Mouse (Mus musculus) thymus, postnatal 4 days (tissue): ENCODE data around the gene Psmc3.
"Not testable (repeated sequence)": the region's sequence is repeated elsewhere in the genome, so short reads cannot be mapped to it uniquely, and the experiment has no call there.

Experiments
- DNase-seq: peaks from one replicate; pipeline ENCODE4 v3.0.0; 2021

The Psmc3 gene

DNA sequence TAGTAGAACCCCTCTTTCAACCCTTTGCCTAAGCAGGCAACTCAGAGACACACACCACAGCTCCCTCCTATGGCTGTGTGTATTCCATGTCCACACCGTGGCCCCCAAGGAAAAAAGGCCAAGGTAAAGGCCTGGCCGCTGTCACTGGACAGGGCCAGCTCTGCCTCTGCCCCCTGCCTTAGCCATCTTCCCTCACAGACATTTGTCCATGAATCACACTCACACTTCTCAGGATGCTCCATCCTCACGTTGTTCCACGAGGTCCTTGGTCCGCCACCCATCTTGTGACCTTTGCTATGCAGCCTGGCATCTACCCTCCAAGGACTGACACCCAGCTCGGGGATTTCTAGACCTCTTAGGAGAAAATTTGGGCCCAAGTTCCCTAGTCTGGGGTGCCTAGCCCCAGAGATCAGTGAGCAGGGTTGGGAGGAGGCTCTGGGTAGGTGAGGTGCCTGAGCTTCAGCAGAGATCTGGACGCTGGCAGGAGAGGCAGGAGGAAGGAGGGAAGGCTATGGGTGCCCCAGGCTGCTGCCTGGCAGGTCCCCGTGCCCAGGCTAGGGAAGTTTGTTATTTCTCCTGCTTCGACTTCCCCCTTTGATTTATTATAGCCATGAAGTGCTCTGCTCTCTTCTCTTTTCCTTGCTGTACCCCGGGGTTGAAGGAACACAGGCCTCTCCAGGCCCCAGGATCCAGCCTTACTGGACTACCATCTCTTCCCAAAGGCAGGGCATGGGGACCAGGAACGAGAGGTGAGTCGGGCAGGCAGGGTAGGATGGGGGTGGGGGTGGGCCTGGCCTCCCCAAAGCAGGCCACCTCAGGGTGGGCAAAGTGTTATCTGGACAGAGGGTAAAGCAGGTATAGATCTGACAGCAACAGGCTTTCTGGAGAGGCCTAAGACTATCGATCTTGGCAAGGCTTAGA is 28.2 kb downstream of the Psmc3 start, which contains the start of gene Spi1:
Gene Spi1, plus strand, starts transcription at position 616 of the 921 bp plus-strand sequence.
- no peak for DNase-seq

- peak; percentile 75 for DNase-seq
These were observed 29.0 kb downstream of the Psmc3 start for GRCm38 (mm10) chr2:91082844-91083243.

DNA sequence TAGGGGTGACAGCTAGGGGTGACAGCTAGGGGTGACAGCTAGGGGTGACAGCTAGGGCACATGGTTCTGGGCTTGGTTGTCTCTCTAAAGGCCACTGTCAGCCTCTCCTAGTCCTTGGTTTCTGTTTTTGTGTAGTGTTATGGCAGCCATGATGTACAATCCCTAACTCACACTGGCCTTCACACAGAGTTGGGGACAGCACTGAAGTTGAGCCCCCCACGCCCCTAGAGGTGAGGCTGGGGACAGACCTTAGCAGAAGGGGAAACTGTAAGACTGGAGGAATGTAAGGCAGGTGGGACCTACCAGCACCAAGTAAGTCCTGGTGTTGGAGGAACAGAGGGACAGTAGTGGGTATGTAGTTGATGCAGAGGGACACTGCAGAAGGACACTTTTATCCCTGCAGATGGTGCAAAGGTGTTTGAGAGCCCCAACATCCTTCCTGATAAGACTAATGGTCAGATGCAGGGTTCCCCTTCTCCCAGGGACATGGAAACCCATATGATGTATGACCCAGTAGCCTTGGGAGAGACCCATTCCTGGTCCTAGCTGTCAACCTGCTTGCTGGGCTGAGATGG is 29.6 kb downstream of the Psmc3 start:
- peak; percentile 62 for DNase-seq

GRCm38 (mm10) chr2:91084179-91084820 is 30.5 kb downstream of the Psmc3 start:
- DNase-seq, result no peak

DNA sequence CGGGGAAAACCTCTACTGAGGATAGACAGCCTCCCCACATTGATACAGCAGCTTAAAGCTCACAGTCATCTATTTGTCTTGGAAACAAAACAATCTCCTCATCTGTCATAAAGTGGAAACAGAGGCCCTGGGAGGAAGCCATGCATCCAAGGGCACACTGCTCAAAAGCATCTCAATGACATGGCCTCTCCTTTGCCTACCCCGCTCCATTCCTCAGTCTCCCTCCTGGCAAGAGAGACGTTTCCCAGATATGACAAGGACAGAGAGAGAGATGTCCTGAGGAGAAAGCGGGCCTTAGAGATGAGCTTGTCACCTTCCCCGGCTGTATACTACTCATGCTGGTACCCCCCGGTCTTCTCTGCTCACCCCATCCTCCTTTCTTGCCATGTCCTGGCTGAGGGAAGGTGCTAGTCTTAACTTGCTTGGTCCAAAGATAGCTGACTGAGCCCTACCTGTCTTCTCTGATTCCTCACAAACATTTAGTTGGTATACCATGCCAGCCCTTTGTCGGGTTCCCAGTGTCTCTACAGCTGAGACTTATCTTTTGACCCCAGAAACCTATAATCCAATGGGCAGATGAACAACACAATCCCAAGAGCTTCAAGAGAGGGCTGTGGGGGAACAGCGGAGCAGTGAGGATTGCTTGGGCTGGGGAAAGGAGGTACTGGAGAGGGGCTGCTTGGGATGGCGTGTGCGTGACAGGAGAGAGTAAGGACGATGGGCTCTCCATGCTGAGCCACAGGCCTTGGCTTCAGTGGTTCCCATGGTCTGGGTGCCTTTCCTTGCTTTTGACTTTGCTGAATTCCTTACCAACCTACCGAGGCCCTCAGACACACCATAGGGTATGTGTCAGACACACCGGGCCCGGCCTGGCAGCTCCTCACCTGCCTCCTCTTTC is 31.9 kb downstream of the Psmc3 start:
- no peak for DNase-seq

GRCm38 (mm10) chr2:91086392-91087237 is 32.8 kb downstream of the Psmc3 start:
- no peak for DNase-seq

DNA sequence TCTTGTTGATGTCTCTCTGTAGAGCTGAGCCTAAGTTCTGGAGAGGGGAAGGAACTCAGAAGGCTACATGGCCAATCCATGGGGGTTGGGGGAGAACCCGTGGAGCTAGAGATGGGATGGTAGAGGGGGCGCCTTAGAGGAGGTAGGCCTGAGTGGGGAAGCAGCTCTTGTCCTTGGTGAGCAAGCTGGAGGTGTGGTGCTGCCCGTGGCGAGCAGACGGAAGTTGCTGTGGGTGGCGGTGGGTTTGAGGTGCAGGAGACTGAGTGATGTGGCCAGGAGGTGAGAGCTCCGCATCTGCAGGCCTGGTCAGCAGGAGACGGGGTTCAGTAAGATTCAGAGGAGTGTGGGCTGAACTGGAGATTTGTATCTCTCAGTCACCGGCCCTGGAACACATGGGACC is 33.6 kb downstream of the Psmc3 start:
- DNase-seq, result no peak

GRCm38 (mm10) chr2:91088987-91089386 is 35.2 kb downstream of the Psmc3 start:
- DNase-seq, result no peak

DNA sequence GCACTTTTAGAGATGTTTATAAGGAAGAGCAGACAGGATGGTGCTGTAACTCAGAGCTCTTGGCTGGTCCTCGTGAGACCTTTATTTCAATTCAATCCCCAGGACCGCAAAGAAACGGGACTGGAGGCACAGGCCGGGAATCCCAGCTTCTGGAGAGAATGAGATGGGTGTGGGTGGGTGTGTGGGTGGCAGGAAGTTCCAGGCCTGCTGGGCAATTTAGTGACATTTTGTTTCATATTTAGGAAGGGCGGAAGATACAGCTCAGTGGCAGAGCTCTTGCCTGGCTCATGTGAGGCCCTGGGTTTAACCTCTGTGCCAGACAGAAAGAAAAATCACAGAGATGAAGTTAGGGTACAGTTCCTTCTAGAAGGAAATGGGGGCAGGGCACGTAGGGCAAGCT is 36.4 kb downstream of the Psmc3 start:
- DNase-seq, result no peak

GRCm38 (mm10) chr2:91090827-91091226 is 37.0 kb downstream of the Psmc3 start:
- DNase-seq, result no peak

DNA sequence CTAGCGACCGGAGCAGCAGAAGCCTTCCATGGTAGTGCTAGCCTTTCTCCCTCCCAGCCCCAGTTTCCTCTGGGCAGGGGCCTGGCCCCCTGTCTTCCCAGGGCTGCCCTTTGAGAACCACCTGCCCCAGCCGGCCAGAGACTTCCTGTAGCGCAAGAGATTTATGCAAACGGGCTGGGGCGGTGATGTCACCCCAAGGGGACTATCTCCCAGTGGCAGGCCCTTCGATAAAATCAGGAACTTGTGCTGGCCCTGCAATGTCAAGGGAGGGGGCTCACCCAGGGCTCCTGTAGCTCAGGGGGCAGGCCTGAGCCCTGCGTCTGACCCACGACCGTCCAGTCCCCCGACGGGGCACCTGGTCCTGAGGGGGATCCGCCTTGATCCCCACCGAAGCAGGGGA is 42.7 kb downstream of the Psmc3 start:
- DNase-seq, result no peak

DNA sequence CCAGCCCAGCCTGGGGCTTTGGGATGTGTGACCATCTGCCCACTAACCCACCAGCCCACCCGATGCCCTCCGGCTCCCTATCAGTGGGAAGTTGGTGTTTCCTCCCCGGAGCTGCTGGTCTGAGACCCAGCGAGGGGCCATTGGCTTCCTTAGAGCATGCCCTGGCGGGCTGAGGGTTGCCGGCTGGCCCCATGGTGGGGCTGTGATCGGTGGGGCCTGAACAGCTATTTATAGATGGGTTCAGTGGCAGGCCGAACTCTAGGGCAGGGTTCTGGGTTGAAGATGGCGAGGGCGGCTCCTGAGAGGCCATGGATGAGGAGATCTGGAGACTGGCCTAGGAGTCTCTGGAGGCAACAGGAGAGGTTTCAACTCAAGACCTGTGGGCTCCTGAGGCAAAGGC is 43.2 kb downstream of the Psmc3 start:
- DNase-seq, result no peak

DNA sequence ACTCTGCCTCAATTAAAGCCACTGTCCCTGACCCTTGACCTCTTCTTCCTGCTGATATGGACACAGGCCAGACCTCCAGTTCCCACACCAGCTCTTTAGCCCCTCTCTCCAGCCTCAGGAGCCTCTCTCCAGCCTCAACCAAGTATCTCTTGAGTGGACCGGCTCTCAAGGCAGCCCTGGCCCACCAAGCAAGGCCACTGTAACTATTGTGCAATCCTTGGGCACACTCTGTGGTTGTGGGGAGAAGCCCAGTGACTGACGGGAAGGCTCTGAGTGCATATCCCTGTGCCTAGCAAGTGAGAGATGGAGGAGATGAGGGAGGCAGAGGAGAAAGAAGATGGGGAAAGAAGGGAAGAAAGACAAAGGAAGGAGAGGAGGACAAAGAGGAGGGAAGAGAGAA is 44.3 kb downstream of the Psmc3 start:
- DNase-seq, result no peak

- peak; percentile 98 for DNase-seq
These were observed 47.4 kb downstream of the Psmc3 start for GRCm38 (mm10) chr2:91101124-91101740.

DNA sequence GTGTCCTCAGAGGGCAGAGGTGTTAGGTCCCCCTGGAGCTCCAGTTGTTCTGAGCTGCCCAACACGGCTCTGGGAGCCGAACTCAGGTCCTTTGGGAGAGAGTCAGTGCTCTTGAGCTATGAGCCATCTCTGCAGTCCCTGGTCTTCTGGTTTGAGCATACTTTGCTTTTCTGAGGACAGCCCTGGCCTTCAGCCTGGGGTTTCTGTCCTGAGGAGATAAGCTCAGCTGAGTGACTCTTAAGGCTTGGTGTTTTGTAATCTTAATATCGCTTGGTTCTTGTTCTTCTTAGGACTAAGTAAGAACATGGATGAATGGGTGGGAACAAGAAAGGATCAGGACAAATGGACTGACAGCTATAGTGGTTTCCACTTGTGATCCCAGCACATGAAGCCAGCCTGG is 54.3 kb downstream of the Psmc3 start:
- DNase-seq, result no peak

- no peak for DNase-seq
These were observed 55.4 kb downstream of the Psmc3 start for GRCm38 (mm10) chr2:91109241-91109640.

DNA sequence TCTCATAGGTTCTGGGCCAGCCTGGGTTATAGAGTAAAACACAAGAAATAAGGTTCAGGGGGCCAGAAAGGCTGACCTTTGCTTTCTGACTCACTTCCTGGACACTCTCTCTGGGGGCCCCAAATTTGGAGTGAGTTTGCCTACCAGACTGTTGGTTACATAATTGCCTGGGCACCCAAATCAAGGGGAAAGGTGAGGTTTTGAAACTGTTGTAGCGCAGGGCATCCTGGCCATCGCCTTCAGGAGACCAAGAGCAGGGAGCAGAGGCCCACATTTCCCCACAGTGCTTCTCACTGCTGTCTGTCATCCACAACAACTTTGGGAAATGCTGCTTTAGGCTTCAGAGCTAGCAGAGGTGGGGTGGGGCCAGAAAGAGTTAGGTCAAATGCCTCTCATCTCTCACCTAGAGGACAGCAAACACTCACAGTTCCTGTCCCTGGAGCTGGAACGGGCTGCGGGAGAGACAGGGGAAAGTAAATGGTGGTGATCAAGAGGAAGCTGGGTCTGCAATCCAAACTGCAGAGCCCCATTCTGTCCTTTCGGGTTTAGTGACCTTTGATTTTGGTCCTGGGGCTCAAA is 56.1 kb downstream of the Psmc3 start:
- no peak for DNase-seq

DNA sequence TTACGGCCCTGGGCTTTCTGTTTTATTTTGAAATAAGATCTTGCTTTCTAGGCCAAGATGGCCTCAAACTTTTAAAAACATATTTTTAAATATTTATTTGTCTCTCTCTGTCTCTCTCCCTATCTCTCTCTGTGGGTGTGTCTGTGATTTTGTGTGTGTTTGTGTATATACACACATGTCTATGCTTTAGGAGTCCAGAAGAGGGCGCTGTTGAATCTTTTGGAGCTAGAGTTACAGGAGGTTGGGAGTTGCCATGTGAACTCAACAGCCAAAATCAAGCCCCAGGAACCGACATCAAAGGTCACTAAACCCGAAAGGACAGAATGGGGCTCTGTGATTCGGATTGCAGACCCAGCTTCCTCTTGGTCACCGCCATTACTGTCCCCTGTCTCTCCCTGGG is 56.6 kb downstream of the Psmc3 start:
- no peak for DNase-seq

DNA sequence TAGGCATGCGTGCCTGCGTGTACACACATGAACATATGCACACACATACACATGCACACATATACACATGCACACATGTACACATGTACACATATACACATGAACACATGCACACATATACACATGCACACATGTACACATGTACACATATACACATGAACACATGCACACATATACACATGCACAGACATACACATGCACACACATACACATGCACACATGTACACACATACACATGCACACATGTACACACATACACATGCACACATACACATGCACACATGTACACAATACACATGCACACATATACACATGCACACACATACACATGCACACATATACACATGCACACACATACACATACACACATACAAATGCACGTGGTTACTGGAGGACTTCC is 58.0 kb downstream of the Psmc3 start:
- DNase-seq, result not testable (repeated sequence)

- no peak for DNase-seq
These were observed 58.7 kb downstream of the Psmc3 start for GRCm38 (mm10) chr2:91112491-91112890.

DNA sequence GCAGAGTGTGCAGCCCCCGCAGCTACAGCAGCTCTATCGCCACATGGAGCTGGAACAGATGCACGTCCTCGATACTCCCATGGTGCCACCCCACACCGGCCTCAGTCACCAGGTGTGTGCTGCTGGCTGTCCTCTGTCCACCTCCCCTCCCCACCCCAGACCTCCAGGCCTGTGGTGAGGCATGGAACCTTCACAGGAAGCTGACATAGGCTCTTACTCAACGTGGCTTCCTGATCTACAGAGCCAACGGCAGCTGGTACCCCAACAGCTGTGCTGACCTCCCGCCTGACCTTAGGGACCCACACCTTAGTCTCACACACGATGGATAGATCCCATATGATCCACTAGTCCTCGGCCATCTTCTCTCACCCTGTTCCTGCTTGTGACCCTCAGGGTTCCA is 59.5 kb downstream of the Psmc3 start:
- no peak for DNase-seq
